Mouse (Mus musculus) thymus, adult 2 months (tissue): ENCODE measurements around the gene Fars2.

Source experiments
- CTCF ChIP-seq: fragments of 200-500 bp; IDR thresholded peaks from 2 replicates; pipeline ENCODE4 v1.5.1; 2012; ENCODE audit warnings: mild to moderate bottlenecking, control low read depth, low read length, moderate library complexity, borderline replicate concordance; ENCODE audit not compliant: control insufficient read depth, poor library complexity, insufficient read depth; ENCODE audit errors: extremely low read depth
- POLR2A ChIP-seq: fragments of 200-500 bp; IDR thresholded peaks from 2 replicates; pipeline ENCODE4 v1.6.1; 2012; ENCODE audit warnings: mild to moderate bottlenecking, low read length, control low read depth, moderate library complexity; ENCODE audit not compliant: control insufficient read depth, poor library complexity, insufficient read depth; ENCODE audit errors: extremely low read depth

- no peak for TF ChIP-seq CTCF
- no peak for TF ChIP-seq POLR2A
These were observed 412.3 kb downstream of the Fars2 start for GRCm38 (mm10) chr13:36529467-36530039.
